Mouse (Mus musculus) CD8-positive naive resting alpha-beta T cell, adult 2 months (primary cell): Measurements from ENCODE around the gene C1qtnf2.

Experiments
- DNase-seq, 2 experiments: peaks; one replicate each; pipeline ENCODE4 v3.0.0; 2022; ENCODE audit warnings: low read depth in 2 of 2, low spot score in 2 of 2

C1qtnf2 gene

DNA sequence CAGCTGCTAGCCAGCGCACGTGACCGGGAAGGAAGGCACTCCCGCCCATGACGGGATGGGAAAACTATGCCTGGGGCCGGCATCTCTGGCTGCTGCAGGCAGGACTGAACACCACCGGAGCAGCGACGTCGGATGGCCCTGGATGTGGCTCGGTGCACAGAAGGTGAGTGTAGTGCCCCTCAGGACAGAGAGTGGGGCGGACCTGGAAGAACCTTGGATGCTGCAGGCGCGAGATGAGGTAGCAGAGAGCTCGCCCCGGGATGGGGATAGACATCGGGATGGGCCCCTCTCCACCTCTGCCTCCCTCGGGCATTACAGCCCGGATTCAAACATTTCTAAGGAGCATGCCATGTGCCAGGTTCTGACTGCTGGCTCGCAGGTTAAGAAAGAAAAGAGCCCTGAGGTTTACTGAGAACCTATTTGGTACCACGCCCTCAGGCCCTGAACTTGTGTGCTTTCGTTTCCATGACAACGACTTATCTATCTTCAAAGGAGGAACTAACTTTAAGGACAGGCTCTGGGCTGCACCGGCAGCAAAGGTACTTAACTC lies at the start of gene C1qtnf2:
Gene C1qtnf2, plus strand, starts transcription at position 52 of the 550 bp plus-strand sequence.
- DNase-seq, result no peak

DNA sequence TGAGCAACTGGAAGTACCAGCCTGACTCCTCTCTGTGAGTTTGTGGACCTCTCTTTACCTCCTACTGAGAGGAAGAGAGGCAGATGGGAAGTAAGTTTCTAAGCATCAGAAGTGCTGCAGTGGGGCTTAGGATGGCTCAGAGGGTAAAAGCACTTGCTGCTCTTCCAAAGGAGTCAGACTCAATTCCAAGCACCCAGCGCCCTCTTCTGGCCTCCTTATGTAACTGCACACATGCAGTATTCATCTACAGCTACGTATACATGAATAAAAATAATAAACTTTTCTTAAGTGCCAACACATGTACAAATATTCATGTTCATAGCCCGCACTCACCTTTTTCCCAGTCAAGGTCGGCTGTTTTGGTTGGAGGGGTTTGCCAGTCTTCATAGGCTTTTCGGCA lies 49.7 kb upstream of the C1qtnf2 start:
- DNase-seq, result no peak

DNA sequence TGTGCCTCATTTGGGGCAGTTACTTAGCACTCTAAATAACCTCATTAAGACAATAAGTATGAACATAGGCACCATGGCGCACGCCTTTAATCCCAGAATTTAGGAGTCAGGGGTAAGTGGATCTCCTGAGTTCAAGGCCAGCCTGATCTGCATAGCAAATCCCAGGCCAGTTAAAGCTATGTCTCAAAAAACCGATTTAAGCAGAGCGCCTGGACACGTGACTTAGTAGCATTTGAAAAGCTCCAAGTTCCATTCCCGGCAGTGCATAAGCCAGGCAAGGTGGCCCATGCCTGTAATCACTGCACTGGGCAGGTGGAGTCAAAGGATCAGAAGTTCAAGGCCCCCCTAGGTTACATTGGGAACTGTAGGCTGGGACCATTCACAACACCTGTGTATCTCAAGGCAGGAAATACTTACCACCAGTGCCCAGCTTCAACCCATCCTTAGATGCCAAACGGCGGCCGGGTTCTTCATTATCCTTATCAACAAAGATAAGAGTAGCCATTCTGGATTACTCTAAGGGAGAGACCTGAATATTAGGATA lies 48.8 kb upstream of the C1qtnf2 start:
- no peak for DNase-seq

DNA sequence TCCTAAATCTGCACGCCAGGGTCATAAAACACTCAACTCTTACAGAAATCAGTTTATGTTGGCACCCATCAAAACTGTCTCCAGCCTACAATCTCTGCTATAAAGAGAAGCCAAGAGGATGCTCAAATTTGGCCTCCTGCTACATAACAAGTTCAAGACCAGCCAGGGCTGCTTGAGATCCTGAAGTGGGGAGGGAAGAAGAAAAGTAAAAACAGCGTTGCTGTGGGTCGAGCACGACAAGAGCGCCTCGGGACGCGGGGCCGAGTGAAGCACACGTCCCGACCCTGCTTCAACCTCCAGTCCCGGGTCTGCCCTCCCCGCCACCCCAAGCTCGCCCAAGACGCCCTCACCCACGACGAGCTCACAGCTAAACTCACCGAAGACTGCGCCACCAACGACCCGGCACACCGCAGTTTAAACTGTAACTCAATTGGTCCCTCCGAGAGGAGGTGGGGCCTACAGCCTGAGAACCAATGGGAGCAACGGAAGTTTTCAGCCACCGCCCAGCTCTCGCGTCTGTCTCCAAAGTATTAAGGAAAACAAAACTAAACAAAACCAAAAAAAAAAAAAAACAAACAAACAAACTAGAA lies 48.2 kb upstream of the C1qtnf2 start, which contains the start of gene Pttg1:
Gene Pttg1, minus strand, starts transcription at position 428 of the 590 bp plus-strand sequence.
- peak; percentile 64 to 73 for DNase-seq

DNA sequence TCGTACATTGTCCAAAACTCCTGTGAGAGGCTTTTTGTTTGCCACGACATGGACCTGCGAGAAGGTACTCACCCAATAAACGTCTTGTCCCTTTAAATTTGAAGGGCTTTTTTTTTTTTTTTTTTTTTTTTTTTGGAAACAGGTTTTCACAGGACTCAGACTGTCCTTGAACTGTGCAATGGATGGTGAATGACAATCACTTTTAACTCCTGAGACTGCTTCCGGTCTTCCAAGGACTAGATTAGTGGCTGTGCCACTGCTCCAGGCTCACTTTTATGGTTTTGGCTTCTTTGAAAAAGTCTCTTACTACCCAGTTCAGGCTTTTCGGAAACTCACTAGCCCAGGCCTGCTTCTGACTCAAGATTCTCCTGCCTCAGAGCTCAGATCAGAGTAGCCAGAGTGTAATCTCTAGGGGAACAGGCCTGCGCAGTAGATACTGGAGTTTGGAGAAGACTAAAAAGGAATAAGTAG lies 47.6 kb upstream of the C1qtnf2 start:
- DNase-seq, result no peak

DNA sequence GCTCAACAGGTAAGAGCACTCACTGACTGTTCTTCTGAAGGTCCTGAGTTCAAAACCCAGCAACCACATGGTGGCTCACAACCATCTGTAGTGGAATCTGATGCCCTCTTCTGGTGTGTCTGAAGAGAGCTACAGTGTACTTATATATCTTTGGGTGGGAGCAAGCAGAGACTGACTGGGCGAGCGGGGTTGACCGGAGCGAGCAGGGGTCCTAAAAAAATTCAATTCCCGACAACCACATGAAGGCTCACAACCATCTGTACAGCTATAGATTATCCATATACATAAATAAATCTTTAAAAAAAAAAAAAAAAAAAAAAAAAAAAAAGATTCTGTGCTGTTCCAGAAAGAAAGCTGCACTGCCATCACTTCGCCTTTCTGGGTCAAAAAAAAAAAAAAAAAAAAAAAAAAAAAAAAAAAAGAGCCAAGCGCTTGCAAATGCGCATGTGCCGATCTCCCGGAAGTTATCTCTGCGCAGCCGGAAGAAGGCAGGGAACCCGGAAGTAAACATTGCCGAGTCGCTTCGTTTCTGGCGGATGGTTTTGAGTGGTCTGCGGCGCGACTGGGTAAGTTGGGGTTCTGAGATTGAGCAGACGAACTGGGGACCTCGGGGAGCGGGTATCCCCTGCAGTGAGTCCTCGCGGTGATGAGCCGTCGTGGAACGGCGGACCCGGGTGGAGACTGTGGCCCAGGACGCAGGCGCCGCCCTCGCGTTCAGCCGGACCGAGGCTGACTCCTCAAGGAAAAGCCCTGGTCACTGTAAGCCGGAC lies 40.6 kb upstream of the C1qtnf2 start, which contains the start of gene Slu7:
Gene Slu7, plus strand, starts transcription at position 491 of the 770 bp plus-strand sequence.
- DNase-seq, result peak; percentile 51 to 63

DNA sequence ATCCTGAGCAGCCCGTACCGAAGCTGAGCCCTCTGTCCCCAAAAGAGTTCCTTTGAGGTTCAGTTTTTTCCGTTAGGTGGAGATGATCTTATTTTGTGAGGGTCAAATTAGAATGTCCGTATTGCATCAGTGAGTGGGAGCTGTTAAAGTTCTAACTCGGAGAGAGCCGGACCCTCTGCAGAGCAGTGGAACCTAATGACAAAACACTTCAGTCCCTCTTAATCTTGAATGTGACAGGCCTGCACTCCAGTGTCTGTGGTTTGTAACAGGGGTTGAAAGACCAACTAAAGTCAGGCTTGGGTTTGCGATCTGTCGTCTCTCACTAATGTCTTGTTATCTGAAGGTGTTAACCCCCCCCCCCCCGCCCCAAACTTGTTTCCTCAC lies 40.1 kb upstream of the C1qtnf2 start:
- DNase-seq, result no peak

DNA sequence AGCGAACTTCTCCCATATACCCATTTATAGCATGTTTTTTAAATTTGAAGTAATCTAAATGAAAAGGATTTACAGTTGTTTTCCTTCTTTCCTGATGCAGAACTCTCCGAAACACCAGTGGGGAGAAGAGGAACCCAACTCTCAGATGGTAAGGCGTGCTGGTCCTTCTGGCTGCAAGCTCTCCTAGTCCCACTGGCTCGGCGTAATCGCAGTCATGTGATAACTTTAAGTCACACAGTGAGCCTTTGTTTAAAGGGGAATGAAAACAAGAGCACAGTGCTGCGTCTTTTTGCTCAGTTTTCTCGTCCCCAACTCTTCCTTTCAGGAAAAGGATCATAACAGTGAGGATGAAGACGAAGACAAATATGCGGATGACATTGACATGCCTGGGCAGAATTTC lies 33.0 kb upstream of the C1qtnf2 start:
- DNase-seq, result no peak

DNA sequence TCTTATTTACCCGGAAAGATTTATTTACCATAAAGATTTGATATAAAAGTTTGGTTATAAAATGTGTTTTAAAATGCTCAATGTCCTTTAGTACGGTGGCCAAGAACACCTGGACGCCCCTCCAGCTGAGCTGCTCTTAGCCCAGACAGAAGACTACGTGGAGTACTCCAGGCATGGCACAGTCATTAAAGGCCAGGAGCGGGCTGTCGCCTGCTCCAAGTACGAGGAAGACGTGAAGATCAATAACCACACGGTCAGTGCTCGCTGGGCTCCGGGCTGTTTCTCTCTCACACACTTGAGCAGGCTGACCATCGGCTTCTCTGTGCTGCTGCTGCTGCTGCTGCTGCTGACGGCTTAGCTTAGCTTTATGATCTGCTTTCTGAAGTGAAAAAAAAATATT lies 30.9 kb upstream of the C1qtnf2 start:
- DNase-seq, result no peak

DNA sequence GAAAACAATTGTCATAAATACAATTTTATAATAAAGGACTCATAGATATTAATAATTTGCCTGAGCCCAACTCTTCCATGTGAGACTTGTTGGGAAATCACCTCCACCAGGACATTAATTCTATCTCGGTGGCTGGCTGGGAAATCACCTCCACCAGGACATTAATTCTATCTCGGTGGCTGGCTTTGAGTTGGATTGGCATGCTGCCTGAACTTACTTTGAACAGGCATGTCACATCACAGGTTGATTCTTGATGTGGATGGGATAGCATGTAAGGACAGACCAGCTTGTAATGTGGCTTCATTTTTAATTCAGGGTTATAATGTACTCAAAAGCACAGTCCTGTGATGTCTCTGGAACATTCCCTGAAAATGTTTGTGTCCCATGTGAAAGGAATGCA lies 24.2 kb upstream of the C1qtnf2 start:
- no peak for DNase-seq

DNA sequence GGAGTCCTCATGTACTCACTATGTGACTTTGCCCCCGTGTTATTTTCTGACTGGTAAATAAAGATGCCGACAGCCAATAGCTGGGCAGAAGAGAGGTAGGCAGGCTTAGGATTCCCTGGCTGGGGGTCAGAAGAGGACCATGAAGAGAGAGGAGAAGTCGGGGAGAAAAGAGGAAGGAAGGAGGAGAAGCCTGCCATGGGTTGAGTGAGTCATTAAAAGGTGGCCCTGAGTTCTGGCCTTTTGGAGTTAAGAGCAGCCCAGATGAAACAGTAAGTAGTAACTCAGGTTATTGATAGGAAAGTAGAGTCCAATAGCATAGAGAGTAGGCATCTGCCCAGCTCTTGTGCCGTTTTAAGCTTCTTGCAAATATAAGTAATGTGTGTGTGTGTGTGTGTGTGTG lies 22.8 kb upstream of the C1qtnf2 start:
- DNase-seq, result no peak

DNA sequence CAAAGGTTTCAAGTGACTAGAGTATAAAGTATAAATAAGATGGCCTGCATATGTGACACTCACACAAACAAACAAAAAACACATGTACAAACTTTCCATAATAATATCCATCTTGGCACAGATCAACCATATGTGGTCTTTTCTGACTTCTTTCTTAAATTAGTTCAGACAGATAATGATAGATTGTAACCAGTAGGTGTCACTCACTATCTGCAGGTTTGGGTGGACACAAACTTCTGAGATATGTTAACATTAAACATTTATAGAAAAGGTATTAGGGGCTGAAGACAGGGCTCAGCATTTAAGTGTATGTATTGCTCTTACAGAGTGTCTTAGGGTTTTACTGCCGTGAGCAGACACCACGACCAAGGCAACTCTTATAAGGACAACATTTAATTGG lies 21.8 kb upstream of the C1qtnf2 start:
- no peak for DNase-seq

DNA sequence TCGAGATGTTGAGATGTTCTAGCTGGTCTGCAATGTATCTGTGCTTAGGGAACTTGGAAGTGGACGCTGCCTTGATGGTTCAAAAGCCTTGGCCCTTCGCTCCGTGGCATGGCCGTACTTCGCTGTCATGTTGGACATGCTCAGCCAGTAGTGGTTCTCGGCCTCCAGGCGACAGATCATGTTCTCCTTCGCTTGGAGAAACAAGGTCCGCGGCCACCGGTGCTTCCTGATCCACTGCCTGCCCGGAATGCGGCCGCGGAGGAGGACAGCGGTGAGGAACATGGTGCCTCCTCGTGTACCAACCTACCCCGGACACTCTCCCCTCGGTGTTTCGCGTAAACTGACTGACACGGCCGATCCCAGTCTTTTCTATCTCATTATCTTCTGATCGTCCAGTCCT lies 10.9 kb upstream of the C1qtnf2 start:
- no peak for DNase-seq

DNA sequence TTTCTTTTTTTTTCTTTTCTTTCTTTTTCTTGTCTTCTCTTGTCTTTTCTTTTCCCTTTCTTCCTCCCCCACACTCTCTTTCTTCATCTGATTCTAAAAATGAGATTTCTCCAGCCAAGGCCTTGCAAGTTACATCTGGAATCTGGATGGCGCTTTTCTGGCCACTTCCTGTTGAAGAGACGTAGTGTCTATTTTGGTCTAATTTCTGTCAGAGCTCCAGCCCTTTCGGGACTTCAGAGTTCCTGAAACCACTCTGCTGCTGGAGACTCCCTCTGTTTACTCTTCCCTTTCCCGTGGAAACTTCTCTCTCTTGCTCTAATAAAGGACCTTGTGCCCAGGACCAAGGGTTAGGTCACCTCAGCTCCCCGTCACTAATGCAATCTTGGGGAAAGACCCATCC lies 4.0 kb upstream of the C1qtnf2 start:
- DNase-seq, result no peak

DNA sequence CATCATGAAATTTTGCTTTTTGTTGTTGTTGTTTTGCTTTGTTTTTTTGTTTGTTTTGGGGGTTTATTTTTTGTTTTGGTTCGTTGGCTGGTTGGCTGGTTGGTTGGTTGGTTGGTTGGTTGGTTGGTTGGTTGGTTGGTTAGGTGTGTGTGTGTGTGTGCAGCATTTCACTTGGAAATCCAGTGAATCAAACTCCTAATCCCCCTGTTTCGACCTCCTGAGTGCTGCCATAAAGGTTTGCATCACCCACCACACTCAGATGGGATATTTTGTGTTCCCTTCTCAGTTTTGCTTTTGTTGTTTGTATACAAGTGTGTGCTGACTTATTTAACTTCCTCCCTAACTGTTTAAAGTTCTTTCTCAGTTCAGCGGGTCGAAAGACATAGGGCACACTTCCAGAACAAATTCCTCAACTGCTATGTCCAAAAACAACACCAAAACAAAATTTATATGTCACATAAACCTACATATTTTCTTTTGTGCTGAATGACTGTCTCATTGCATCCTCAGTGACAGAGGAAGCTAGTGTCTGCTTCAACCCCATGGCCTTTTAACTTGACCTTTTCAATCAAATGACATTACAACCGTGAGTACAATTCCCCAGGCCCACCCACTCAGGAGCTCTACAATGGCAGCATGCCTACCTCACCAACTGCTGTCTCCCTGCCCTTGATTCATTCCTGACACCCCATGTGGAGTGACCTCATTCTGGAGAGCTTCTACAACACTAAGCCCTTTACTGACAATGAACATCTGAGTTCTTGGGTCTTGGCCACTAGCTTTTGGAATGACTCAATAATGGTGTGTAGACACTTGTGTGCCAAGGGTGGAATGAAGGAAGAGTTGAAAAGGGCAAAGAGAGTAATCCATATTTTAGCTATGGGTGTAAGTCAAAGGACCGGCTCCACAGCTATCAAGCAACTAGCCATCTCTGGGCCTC lies 2.9 kb upstream of the C1qtnf2 start:
- DNase-seq, result no peak

DNA sequence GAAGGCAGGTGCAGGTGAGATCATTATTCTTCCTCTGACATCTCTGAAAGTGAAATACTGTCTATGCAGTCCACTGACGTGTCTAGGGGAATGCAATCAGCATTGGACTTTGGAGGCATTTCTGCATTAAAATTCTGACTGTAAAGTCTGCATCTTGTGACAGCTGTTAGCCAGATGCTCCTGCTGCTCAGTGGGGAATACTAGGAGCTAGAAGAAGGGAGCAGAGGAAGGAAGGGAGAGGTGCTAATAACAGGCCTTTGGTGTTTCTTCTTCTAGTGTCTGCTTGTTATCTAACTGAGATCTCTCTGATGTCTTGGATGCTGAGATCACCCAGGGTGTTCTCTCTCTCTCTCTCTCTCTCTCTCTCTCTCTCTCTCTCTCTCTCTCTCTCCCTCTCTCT lies 961 bp upstream of the C1qtnf2 start:
- no peak for DNase-seq

DNA sequence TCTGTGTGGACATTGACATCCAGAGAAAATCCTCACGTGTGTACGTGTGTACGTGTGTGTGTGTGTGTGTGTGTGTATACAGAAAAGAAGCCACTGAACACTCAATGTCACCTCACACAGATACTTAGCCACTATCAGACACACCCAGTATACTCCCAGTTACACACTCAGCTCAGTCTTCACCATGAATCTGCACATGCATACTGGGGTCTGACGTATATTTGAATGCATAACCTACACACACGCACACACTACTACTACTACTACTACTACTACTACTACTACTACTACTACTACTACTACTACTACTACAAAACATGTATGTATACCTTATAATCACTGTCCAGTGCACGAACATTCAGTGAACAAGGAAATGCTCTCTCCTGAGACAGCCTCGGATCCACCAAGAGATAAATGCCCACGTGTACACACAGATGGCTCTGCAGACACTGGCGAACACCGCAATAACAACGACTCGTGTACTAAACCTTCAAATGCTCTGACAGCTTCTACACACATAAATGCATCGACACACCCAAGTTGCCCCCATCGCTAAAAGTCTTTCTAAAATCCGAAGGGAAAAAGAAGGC lies 346 bp upstream of the C1qtnf2 start:
- no peak for DNase-seq

DNA sequence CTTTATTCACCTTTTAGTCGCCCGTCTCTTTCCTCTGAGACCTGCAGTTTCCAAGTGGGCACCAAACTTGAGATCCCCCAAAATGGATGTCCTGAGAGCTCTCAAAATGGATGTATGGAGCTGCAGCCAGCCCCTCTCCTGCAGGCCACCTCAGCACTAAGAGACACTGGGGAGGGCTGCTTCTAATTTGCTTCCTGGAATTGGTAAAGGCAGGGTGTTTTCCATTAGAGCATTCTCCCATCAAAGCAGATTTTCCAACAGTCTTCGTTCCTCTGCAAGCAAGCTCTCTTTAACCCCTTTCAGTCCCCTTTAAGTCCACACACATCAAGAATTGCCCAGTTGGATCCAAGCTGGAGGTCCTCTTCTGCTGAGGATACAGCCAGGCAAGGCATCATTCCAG lies 5.3 kb downstream of the C1qtnf2 start:
- DNase-seq, result no peak

DNA sequence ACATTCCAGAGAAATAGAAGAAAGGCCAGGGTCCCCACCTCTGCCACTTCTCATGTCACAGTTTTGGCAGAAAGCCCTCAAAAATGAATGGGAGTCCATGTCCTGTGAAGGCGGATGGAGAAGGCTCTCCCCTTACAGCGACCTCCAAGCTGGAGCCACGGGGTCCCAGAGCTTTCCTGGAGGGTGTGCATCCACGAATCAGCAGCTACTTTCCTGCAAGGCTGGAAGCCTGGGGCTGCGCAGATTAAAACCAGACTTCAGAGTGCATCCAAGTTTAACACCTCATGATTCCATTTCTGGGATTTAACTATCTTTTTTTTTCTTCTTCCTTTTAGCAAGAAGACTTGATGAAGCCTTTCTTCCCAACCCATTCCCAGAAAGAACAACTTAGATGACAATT lies 6.5 kb downstream of the C1qtnf2 start:
- no peak for DNase-seq

DNA sequence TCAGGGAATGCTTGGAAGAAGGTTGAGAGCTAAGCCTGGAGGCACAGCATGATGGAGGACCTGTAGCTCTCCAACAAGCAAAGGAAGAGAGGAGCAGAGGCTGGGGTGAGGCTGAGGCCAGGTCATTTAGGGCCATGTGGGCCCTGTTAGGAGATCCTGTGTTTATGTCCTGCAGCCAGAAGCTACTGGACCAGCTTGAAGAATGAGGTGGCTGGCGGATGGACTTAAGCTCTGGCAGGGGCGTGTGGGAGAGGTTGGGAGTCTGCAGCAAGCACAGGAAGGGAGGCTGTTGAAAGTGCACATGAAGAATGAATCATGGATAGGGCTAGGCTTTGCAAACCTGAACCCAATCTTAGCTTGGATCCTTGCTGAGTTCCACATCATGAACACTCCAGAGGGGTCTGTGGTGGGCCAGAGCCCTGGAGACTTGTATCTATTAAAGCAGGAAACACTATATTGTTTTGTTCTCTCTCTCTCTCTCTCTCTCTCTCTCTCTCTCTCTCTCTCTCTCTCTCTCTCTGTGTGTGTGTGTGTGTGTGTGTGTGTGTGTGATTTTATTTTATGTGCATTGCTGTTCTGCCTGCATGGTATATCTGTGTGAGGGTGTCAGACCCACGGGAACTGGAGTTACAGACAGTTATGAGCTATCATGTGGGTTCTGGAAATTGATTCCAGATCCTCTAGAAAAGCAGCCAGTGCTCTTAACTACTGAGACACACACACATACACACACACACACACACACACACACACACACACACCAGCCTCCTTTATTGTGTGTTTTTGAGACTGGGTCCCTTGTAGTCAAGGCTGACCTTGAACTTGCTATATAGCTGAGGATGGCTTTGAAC lies 7.8 kb downstream of the C1qtnf2 start:
- no peak for DNase-seq
